Mouse (Mus musculus): ENCODE measurements around the gene Tmem115.

DNA sequence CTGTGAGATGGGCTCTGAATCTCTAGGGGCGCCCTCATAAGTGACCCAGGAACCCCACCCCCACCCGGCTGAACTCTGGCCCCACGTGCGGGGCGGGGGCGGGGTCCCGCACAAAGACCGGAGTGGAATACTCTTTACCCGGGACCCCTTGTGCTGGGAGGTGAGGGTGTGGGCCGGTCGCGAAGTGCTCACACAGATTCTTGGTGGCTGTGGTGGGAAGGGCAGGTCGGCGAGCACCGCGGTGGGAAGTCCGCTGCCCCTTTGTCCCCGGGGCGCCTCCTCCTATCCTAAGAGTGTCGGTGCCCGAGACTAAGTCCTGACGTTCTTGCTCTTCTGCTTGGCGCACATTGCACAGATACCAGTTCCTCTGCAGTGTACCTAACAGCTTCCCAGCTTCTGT lies 35.5 kb downstream of the Tmem115 start:
- no peak for TF ChIP-seq CTCF (IDR thresholded peaks at IDR 0.05; ENCODE audit: low read depth, low read length)
- TF ChIP-seq EP300 (IDR thresholded peaks at IDR 0.05; ENCODE audit: insufficient read depth, low read depth, low read length), result no peak
- no peak for TF ChIP-seq POLR2A (IDR thresholded peaks at IDR 0.05; ENCODE audit: insufficient read depth, low read length)
